Mouse (Mus musculus) forebrain, embryonic 10.5 days (tissue): ENCODE data around the gene Mcam. TPM values are rescaled to one million over a fixed set of nuclear protein-coding genes. Genes with fewer than 3 reads are reported as not detected.
A peak's percentile ranks its signal among the peaks of the same experiment; 100 is the strongest.

Experiments used
- DNase-seq: peaks from one replicate; pipeline ENCODE4 v3.0.0-alpha.2; 2017; ENCODE audit warnings: low spot score; ENCODE audit errors: extremely low spot score
- H3K27ac ChIP-seq: fragments of 300-500 bp; sonication (generic); 2 replicates; pipeline ENCODE4 v1.5.1; 2016; ENCODE audit warnings: mild to moderate bottlenecking
- H3K27me3 ChIP-seq: fragments of 300-500 bp; sonication (generic); 2 replicates; pipeline ENCODE4 v1.6.1; 2016; ENCODE audit warnings: mild to moderate bottlenecking; ENCODE audit not compliant: poor library complexity, severe bottlenecking
- H3K36me3 ChIP-seq: fragments of 300-500 bp; sonication (generic); replicated peaks from 2 replicates; pipeline ENCODE4 v1.6.1; 2016; ENCODE audit warnings: mild to moderate bottlenecking, moderate library complexity
- H3K4me1 ChIP-seq: fragments of 300-500 bp; sonication (generic); 2 replicates; pipeline ENCODE4 v1.6.1; 2016
- H3K4me3 ChIP-seq: fragments of 300-500 bp; sonication (generic); 2 replicates; pipeline ENCODE4 v1.5.1; 2016; ENCODE audit warnings: mild to moderate bottlenecking, moderate library complexity
- H3K9me3 ChIP-seq: fragments of 300-500 bp; sonication (generic); 2 replicates; pipeline ENCODE4 v1.6.1; 2016; ENCODE audit warnings: mild to moderate bottlenecking, moderate library complexity
- WGBS: fragments of 180-500 bp; shearing (Covaris S2); methylation state at CpG from one replicate; pipeline ENCODE4 v1.1.7; 2016; 5-methylcytosine and 5-hydroxymethylcytosine counted together
- polyA plus RNA-seq: library from polyadenylated mRNA; unstranded; fragments of >200 nt; fragmentation: Nextera tagmentation; extraction: Ambion mirVana; gene quantifications from 2 replicates; pipeline ENCODE4 v1.2.1, GENCODE M21; 2016

Mcam gene
- polyA plus RNA-seq: 10.1 and 11.4 TPM in 2 replicates

GRCm38 (mm10) chr9:44134101-44134850 is at the start of gene Mcam:
Gene Mcam (plus strand): TSS chr9:44134469.
- no peaks in the 10 kb centered on the region for H3K9me3 ChIP-seq
- peak; percentile 58 for DNase-seq
- H3K4me1 ChIP-seq: peaks cover 74% of the 10 kb centered on the region
- 2% methylated on average over 54 of the region's 55 CpGs for whole genome bisulfite sequencing
- peaks cover 5% of the 10 kb centered on the region for H3K36me3 ChIP-seq
- H3K27me3 ChIP-seq: peaks cover 70% of the 10 kb centered on the region
- peak within 1 kb of the TSS; percentile 74 for H3K27ac ChIP-seq
- H3K4me3 ChIP-seq: peak within 1 kb of the TSS; percentile 63

GRCm38 (mm10) chr9:44084659-44085229 is 49.5 kb upstream of the Mcam start:
- Histone ChIP-seq H3K27ac (peak overlapping the region; percentile 84), H3K9me3 (no peaks in the 10 kb centered on the region), H3K4me1 (peaks cover 66% of the 10 kb centered on the region), H3K36me3 (no peaks in the 10 kb centered on the region), H3K27me3 (peaks cover 92% of the 10 kb centered on the region), H3K4me3 (peak overlapping the region; percentile 72)
- peak; percentile 90 for DNase-seq
- WGBS: under 1% methylated on average over 62 of the region's 62 CpGs

GRCm38 (mm10) chr9:44085276-44085675 is 49.0 kb upstream of the Mcam start:
- peaks cover 68% of the 10 kb centered on the region for H3K4me1 ChIP-seq
- H3K27ac ChIP-seq: peak overlapping the region; percentile 84
- DNase-seq: no peak
- H3K27me3 ChIP-seq: peaks cover 86% of the 10 kb centered on the region
- H3K4me3 ChIP-seq: peak overlapping the region; percentile 72
- WGBS: 2% methylated on average over 10 of the region's 10 CpGs
- H3K9me3 ChIP-seq: no peaks in the 10 kb centered on the region
- H3K36me3 ChIP-seq: peaks cover 4% of the 10 kb centered on the region; the same call in 1 of the 2 replicates

GRCm38 (mm10) chr9:44085741-44086665 is 48.3 kb upstream of the Mcam start:
- H3K9me3 ChIP-seq: no peaks in the 10 kb centered on the region
- H3K4me1 ChIP-seq: peaks cover 68% of the 10 kb centered on the region
- peaks cover 79% of the 10 kb centered on the region for H3K27me3 ChIP-seq
- 67% methylated on average over 15 of the region's 15 CpGs for WGBS
- peak overlapping the region; percentile 72 for H3K4me3 ChIP-seq
- H3K27ac ChIP-seq: no peak overlapping the region
- no peak for DNase-seq
- peaks cover 11% of the 10 kb centered on the region for H3K36me3 ChIP-seq

- H3K9me3 ChIP-seq: no peaks in the 10 kb centered on the region
- 35% methylated on average over 10 of the region's 10 CpGs for WGBS
- peaks cover 71% of the 10 kb centered on the region for H3K27me3 ChIP-seq
- H3K36me3 ChIP-seq: peaks cover 21% of the 10 kb centered on the region
- no peak for DNase-seq
- no peak overlapping the region for H3K27ac ChIP-seq
- no peak overlapping the region for H3K4me3 ChIP-seq
- H3K4me1 ChIP-seq: peaks cover 61% of the 10 kb centered on the region
Observed at GRCm38 (mm10) chr9:44086960-44087359, 47.3 kb upstream of the Mcam start.

GRCm38 (mm10) chr9:44087761-44088455 is 46.4 kb upstream of the Mcam start:
- Histone ChIP-seq H3K9me3 (no peaks in the 10 kb centered on the region), H3K27ac (no peak overlapping the region), H3K27me3 (peaks cover 62% of the 10 kb centered on the region), H3K4me3 (no peak overlapping the region), H3K4me1 (peaks cover 61% of the 10 kb centered on the region), H3K36me3 (peaks cover 29% of the 10 kb centered on the region)
- WGBS: 9% methylated on average over 15 of the region's 15 CpGs
- no peak for DNase-seq

- peaks cover 34% of the 10 kb centered on the region for H3K36me3 ChIP-seq
- H3K27me3 ChIP-seq: peaks cover 50% of the 10 kb centered on the region
- DNase-seq: no peak
- no peak overlapping the region for H3K4me3 ChIP-seq
- H3K9me3 ChIP-seq: no peaks in the 10 kb centered on the region
- H3K4me1 ChIP-seq: peaks cover 55% of the 10 kb centered on the region
- WGBS: 69% methylated on average over 12 of the region's 12 CpGs
- no peak overlapping the region for H3K27ac ChIP-seq
Observed at GRCm38 (mm10) chr9:44088877-44089608, 45.2 kb upstream of the Mcam start.

- no peak overlapping the region for H3K4me3 ChIP-seq
- WGBS: 37% methylated on average over 24 of the region's 24 CpGs
Observed at GRCm38 (mm10) chr9:44093612-44094503, 40.4 kb upstream of the Mcam start.

GRCm38 (mm10) chr9:44094737-44095136 is 39.5 kb upstream of the Mcam start:
- DNase-seq: no peak
- H3K27ac ChIP-seq: no peak overlapping the region
- no peak overlapping the region for H3K4me3 ChIP-seq
- peaks cover 34% of the 10 kb centered on the region for H3K36me3 ChIP-seq
- H3K9me3 ChIP-seq: no peaks in the 10 kb centered on the region
- 82% methylated on average over 3 of the region's 3 CpGs for WGBS
- H3K4me1 ChIP-seq: peaks cover 23% of the 10 kb centered on the region
- no peaks in the 10 kb centered on the region for H3K27me3 ChIP-seq

More at GRCm38 (mm10) chr9:44093612-44094503, 40.4 kb upstream of the Mcam start:
- Histone ChIP-seq H3K36me3 (peaks cover 34% of the 10 kb centered on the region), H3K4me1 (peaks cover 32% of the 10 kb centered on the region), H3K9me3 (no peaks in the 10 kb centered on the region), H3K27me3 (peaks cover 6% of the 10 kb centered on the region), H3K27ac (no peak overlapping the region)
- peak; percentile 73 for DNase-seq

- Histone ChIP-seq H3K36me3 (peaks cover 25% of the 10 kb centered on the region), H3K4me1 (peaks cover 21% of the 10 kb centered on the region), H3K9me3 (no peaks in the 10 kb centered on the region), H3K4me3 (no peak overlapping the region), H3K27me3 (no peaks in the 10 kb centered on the region), H3K27ac (no peak overlapping the region)
- whole genome bisulfite sequencing: 93% methylated on average over 9 of the region's 9 CpGs
- no peak for DNase-seq
Observed at GRCm38 (mm10) chr9:44095781-44096180, 38.5 kb upstream of the Mcam start.

- Histone ChIP-seq H3K27me3 (no peaks in the 10 kb centered on the region), H3K9me3 (no peaks in the 10 kb centered on the region), H3K4me1 (peaks cover 26% of the 10 kb centered on the region), H3K4me3 (no peak overlapping the region), H3K36me3 (peaks cover 18% of the 10 kb centered on the region), H3K27ac (peak overlapping the region; percentile 54)
- peak; percentile 65 for DNase-seq
- 18% methylated on average over 9 of the region's 9 CpGs for WGBS
Observed at GRCm38 (mm10) chr9:44096536-44096935, 37.7 kb upstream of the Mcam start.
